In the genomic region with DNA sequence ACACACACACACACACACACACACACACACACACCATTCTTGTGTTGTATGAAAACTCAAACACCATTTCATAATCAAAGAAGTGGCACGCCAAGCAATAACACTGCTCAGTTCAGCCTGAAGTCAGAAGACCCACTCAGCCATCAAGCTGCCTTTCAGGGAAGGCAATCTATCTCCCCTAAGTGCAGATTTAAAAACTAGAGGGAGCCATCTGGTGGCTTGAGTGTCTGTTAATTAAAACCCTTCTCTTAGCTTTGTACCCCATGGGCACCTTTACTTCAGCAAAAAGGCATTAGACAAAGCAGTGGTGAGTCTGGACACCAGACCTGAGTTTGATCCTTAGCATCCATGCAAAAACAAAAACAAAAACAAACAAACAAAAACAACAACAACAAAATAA, we compare ENCODE assay signal across 12 mouse cellular contexts.
A peak's percentile ranks its signal among the peaks of the same experiment; 100 is the strongest.
DNase-seq lines count a peak whose midpoint lies in the region; ATAC-seq lines count a peak whose summit lies in the region.
"Had no signal": no experiment of that assay in that cellular context is flagged by ENCODE, and none has a peak within 500 bp of the region (broad histone marks: within the 10 kb centered on the region; RNA-seq: fewer than 3 reads in every experiment).

No protein-coding gene starts in this region.

- DNase-seq in hindbrain, embryonic 11.5 days (ENCODE audit: low spot score), result no peak
- peak; percentile 58 for DNase-seq in midbrain, embryonic 14.5 days
- no peak for DNase-seq in midbrain, embryonic 11.5 days (ENCODE audit: low spot score, missing footprints)
- peak; percentile 42 for DNase-seq in brain, adult 2 months (ENCODE audit: low read depth, low spot score)
- DNase-seq in retina, embryonic 14.5 days (ENCODE audit: low spot score), result peak; percentile 51
- DNase-seq in right cerebral cortex, postnatal 14 days, result no peak
- DNase-seq: cerebellum, postnatal 36 days; liver, embryonic 13.5 days; thymus, postnatal 25 days had no signal

- peak overlapping the region; percentile 30; the same call in 1 of the 2 replicates for H3K27ac ChIP-seq in hindbrain, embryonic 13.5 days
- no peak overlapping the region for H3K27ac ChIP-seq in hindbrain, embryonic 11.5 days (ENCODE audit: low read depth, low read length)
- H3K27ac ChIP-seq in midbrain, embryonic 14.5 days (replicated peaks; ENCODE audit: low read depth, low read length), result no peak overlapping the region
- no peak overlapping the region for H3K27ac ChIP-seq in midbrain, embryonic 11.5 days (ENCODE audit: low read depth, low read length)
- H3K27ac ChIP-seq: heart, embryonic 15.5 days; liver, embryonic 13.5 days; midbrain, embryonic 12.5 days had no signal

- H3K4me3 ChIP-seq in hindbrain, embryonic 13.5 days, result no peak overlapping the region
- no peak overlapping the region for H3K4me3 ChIP-seq in hindbrain, embryonic 11.5 days (ENCODE audit: low read depth, low read length)
- no peak overlapping the region for H3K4me3 ChIP-seq in midbrain, embryonic 14.5 days (replicated peaks; ENCODE audit: low read depth, low read length)
- H3K4me3 ChIP-seq in midbrain, embryonic 11.5 days (ENCODE audit: low read depth, low read length), result no peak overlapping the region
- H3K4me3 ChIP-seq: heart, embryonic 15.5 days; liver, embryonic 13.5 days; midbrain, embryonic 12.5 days had no signal

- 48% methylated on average over 1 of the region's 1 CpGs for WGBS in hindbrain, embryonic 13.5 days
- 77% methylated on average over 1 of the region's 1 CpGs for WGBS in hindbrain, embryonic 11.5 days
- 58% methylated on average over 1 of the region's 1 CpGs for whole genome bisulfite sequencing in midbrain, embryonic 14.5 days
- 71% methylated on average over 1 of the region's 1 CpGs for WGBS in midbrain, embryonic 11.5 days

- H3K27me3 ChIP-seq in hindbrain, embryonic 13.5 days, result no peaks in the 10 kb centered on the region
- H3K27me3 ChIP-seq in hindbrain, embryonic 11.5 days (ENCODE audit: control insufficient read depth, insufficient read depth, low read length), result no peaks in the 10 kb centered on the region
- no peaks in the 10 kb centered on the region for H3K27me3 ChIP-seq in midbrain, embryonic 14.5 days (ENCODE audit: control insufficient read depth, insufficient read depth, low read length)
- H3K27me3 ChIP-seq in midbrain, embryonic 11.5 days (ENCODE audit: control insufficient read depth, insufficient read depth, low read length), result no peaks in the 10 kb centered on the region
- H3K27me3 ChIP-seq: heart, embryonic 15.5 days; liver, embryonic 13.5 days; midbrain, embryonic 12.5 days had no signal

- 0 out of 2 replicates have a peak, but pooled peaks have one; percentile 25 for ATAC-seq in hindbrain, embryonic 13.5 days (ENCODE audit: low FRiP score)
- ATAC-seq in hindbrain, embryonic 11.5 days (ENCODE audit: low FRiP score), result no peak
- ATAC-seq in midbrain, embryonic 14.5 days (ENCODE audit: low FRiP score, low TSS enrichment), result no peak
- no peak for ATAC-seq in midbrain, embryonic 11.5 days (ENCODE audit: low FRiP score)

- H3K9ac ChIP-seq in hindbrain, embryonic 13.5 days, result no peak overlapping the region
- no peak overlapping the region for H3K9ac ChIP-seq in hindbrain, embryonic 11.5 days (ENCODE audit: low read depth, low read length)
- no peak overlapping the region for H3K9ac ChIP-seq in midbrain, embryonic 14.5 days (replicated peaks; ENCODE audit: low read length)
- H3K9ac ChIP-seq in midbrain, embryonic 11.5 days (ENCODE audit: low read length), result no peak overlapping the region
- H3K9ac ChIP-seq: heart, embryonic 15.5 days; liver, embryonic 13.5 days; midbrain, embryonic 12.5 days had no signal

- H3K36me3 ChIP-seq in hindbrain, embryonic 13.5 days, result no peaks in the 10 kb centered on the region
- no peaks in the 10 kb centered on the region for H3K36me3 ChIP-seq in hindbrain, embryonic 11.5 days (ENCODE audit: control insufficient read depth, insufficient read depth, low read length)
- H3K36me3 ChIP-seq in midbrain, embryonic 14.5 days (ENCODE audit: control insufficient read depth, insufficient read depth, low read length), result no peaks in the 10 kb centered on the region
- no peaks in the 10 kb centered on the region for H3K36me3 ChIP-seq in midbrain, embryonic 11.5 days (ENCODE audit: control insufficient read depth, insufficient read depth, low read length)
- H3K36me3 ChIP-seq: heart, embryonic 15.5 days; liver, embryonic 13.5 days; midbrain, embryonic 12.5 days had no signal

- H3K4me2 ChIP-seq in hindbrain, embryonic 13.5 days, result no peak overlapping the region
- no peak overlapping the region for H3K4me2 ChIP-seq in hindbrain, embryonic 11.5 days (replicated peaks; ENCODE audit: low read depth, low read length)
- no peak overlapping the region for H3K4me2 ChIP-seq in midbrain, embryonic 14.5 days (ENCODE audit: low read length)
- no peak overlapping the region for H3K4me2 ChIP-seq in midbrain, embryonic 11.5 days
- H3K4me2 ChIP-seq: heart, embryonic 15.5 days; liver, embryonic 13.5 days; midbrain, embryonic 12.5 days had no signal

- no peaks in the 10 kb centered on the region for H3K9me3 ChIP-seq in hindbrain, embryonic 13.5 days
- H3K9me3 ChIP-seq in hindbrain, embryonic 11.5 days (ENCODE audit: control insufficient read depth, low read length), result no peaks in the 10 kb centered on the region
- H3K9me3 ChIP-seq in midbrain, embryonic 14.5 days (ENCODE audit: control insufficient read depth, low read length), result no peaks in the 10 kb centered on the region
- no peaks in the 10 kb centered on the region for H3K9me3 ChIP-seq in midbrain, embryonic 11.5 days (ENCODE audit: control insufficient read depth, low read length)
- H3K9me3 ChIP-seq: heart, embryonic 15.5 days; liver, embryonic 13.5 days; midbrain, embryonic 12.5 days had no signal

- H3K4me1 ChIP-seq in hindbrain, embryonic 13.5 days (replicated peaks), result peaks cover 4% of the 10 kb centered on the region; the same call in 1 of the 2 replicates
- no peaks in the 10 kb centered on the region for H3K4me1 ChIP-seq in hindbrain, embryonic 11.5 days (replicated peaks; ENCODE audit: control insufficient read depth, insufficient read depth, low read length)
- H3K4me1 ChIP-seq in midbrain, embryonic 14.5 days (ENCODE audit: control insufficient read depth, insufficient read depth, low read length), result no peaks in the 10 kb centered on the region
- no peaks in the 10 kb centered on the region for H3K4me1 ChIP-seq in midbrain, embryonic 11.5 days (ENCODE audit: control insufficient read depth, insufficient read depth, low read length)
- H3K4me1 ChIP-seq: heart, embryonic 15.5 days; liver, embryonic 13.5 days had no signal

Comparison
In these comparisons a context has a peak if more than half of its experiments do, and no peak if none do; other contexts are left out.
1. DNase-seq: peak in midbrain, embryonic 14.5 days (single experiment), brain, adult 2 months (single experiment) and retina, embryonic 14.5 days (single experiment); none in hindbrain, embryonic 11.5 days (single experiment), midbrain, embryonic 11.5 days (single experiment) and right cerebral cortex, postnatal 14 days (single experiment).